Mouse (Mus musculus): ENCODE data around the gene Sox8.

DNA sequence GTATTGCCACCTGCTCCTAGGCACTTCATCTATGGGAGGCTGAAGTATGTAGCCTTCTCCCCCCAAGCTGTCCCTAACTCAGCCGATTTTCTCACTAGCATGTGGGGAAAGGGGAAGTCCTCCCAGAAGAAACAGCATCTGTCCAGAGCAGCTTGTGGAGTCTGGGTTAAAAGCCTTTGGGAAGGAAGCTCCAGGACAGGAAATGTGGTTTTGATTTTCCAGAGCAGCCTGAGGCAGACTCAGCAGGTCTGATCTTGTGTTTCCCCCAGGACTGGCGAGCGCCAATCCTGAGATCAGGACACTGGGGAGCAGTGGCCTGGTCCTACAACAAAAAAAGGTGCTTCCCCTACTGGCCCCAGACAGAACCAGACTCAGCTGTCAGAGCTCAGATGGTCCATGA is 15.3 kb downstream of the Sox8 start:
- TF ChIP-seq CTCF (IDR thresholded peaks at IDR 0.05; ENCODE audit: low read depth) (no peak), EP300 (optimal IDR thresholded peaks at IDR 0.05) (no peak)

Data from stomach, postnatal 0 days (tissue).